Mouse (Mus musculus): ENCODE data around the gene Vamp9. TPM values are rescaled to one million over a fixed set of nuclear protein-coding genes. Genes with fewer than 3 reads are reported as not detected.

Gene Vamp9
- polyA plus RNA-seq, 1 experiment, result not detected

- Histone ChIP-seq H3K36me3 (ENCODE audit: control insufficient read depth, insufficient read depth) (peaks cover 85% of the 10 kb centered on the region), H3K27me3 (ENCODE audit: control insufficient read depth, insufficient read depth, insufficient read length) (no peaks in the 10 kb centered on the region), H3K4me3 (ENCODE audit: insufficient read depth, poor library complexity, severe bottlenecking) (no peak overlapping the region), H3K79me3 (ENCODE audit: low read depth) (peaks cover 90% of the 10 kb centered on the region), H3K79me2 (ENCODE audit: control insufficient read depth, insufficient read depth) (peaks cover 92% of the 10 kb centered on the region), H3ac (ENCODE audit: control insufficient read depth, insufficient read length, low read depth) (no peak overlapping the region)
- TF ChIP-seq FOSL1 (IDR thresholded peaks at IDR 0.05; ENCODE audit: insufficient read depth, low read length, poor library complexity, severe bottlenecking) (no peak), CTCF (IDR thresholded peaks at IDR 0.05; ENCODE audit: control insufficient read depth, insufficient read depth, insufficient read length) (no peak), USF1 (IDR thresholded peaks at IDR 0.05; ENCODE audit: low read depth) (no peak), MYOD1 (IDR thresholded peaks at IDR 0.05; ENCODE audit: control insufficient read depth, insufficient read length, low read depth) (no peak), MAX (IDR thresholded peaks at IDR 0.05) (no peak), CEBPB (IDR thresholded peaks at IDR 0.05; ENCODE audit: low read depth) (no peak), MYOG (IDR thresholded peaks at IDR 0.05; ENCODE audit: control insufficient read depth, extremely low read depth, insufficient read length) (no peak)
Measured at GRCm38 (mm10) chr5:99973941-99974340, 67.9 kb downstream of the Vamp9 start.

DNA sequence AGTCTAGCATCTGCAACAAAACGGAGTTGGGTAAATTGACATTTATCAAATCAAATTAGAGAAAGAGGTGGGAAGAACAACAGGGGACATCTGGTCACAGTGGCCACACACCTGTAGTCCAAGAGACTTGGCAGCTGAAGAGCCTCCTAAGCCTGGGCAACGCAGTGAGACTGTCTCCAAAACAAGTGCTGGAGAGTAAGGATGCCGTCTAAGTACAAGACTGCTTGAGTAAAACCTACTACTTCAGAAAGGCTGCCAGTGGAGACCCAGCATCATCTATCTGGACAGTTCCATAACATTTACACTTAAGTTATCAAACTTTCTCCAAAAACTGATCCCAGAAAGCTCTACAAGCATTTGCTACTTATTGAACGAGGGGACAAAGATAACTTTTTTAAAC lies 69.0 kb downstream of the Vamp9 start:
- peaks cover 78% of the 10 kb centered on the region for H3K79me3 ChIP-seq (ENCODE audit: low read depth)
- H3K36me3 ChIP-seq (ENCODE audit: control insufficient read depth, insufficient read depth), result peaks cover 76% of the 10 kb centered on the region
- no peaks in the 10 kb centered on the region for H3K27me3 ChIP-seq (ENCODE audit: control insufficient read depth, insufficient read depth, insufficient read length)
- no peak overlapping the region for H3ac ChIP-seq (ENCODE audit: control insufficient read depth, insufficient read length, low read depth)
- no peak overlapping the region for H3K4me3 ChIP-seq (ENCODE audit: insufficient read depth, poor library complexity, severe bottlenecking)
- TF ChIP-seq MYOD1 (IDR thresholded peaks at IDR 0.05; ENCODE audit: control insufficient read depth, insufficient read length, low read depth) (no peak), CEBPB (IDR thresholded peaks at IDR 0.05; ENCODE audit: low read depth) (no peak), MAX (IDR thresholded peaks at IDR 0.05) (no peak), CTCF (IDR thresholded peaks at IDR 0.05; ENCODE audit: control insufficient read depth, insufficient read depth, insufficient read length) (no peak), FOSL1 (IDR thresholded peaks at IDR 0.05; ENCODE audit: insufficient read depth, low read length, poor library complexity, severe bottlenecking) (no peak)
- peaks cover 80% of the 10 kb centered on the region for H3K79me2 ChIP-seq (ENCODE audit: control insufficient read depth, insufficient read depth)

GRCm38 (mm10) chr5:99975776-99976175 lies 69.7 kb downstream of the Vamp9 start:
- H3ac ChIP-seq (ENCODE audit: control insufficient read depth, insufficient read length, low read depth), result no peak overlapping the region
- H3K79me3 ChIP-seq (ENCODE audit: low read depth), result peaks cover 71% of the 10 kb centered on the region
- H3K4me3 ChIP-seq (ENCODE audit: insufficient read depth, poor library complexity, severe bottlenecking), result peak overlapping the region; percentile 60
- H3K27me3 ChIP-seq (ENCODE audit: control insufficient read depth, insufficient read depth, insufficient read length), result no peaks in the 10 kb centered on the region
- H3K79me2 ChIP-seq (ENCODE audit: control insufficient read depth, insufficient read depth), result peaks cover 73% of the 10 kb centered on the region
- H3K36me3 ChIP-seq (ENCODE audit: control insufficient read depth, insufficient read depth), result peaks cover 68% of the 10 kb centered on the region
- no peak for TF ChIP-seq CEBPB (IDR thresholded peaks at IDR 0.05; ENCODE audit: low read depth)
- no peak for TF ChIP-seq FOSL1 (IDR thresholded peaks at IDR 0.05; ENCODE audit: insufficient read depth, low read length, poor library complexity, severe bottlenecking)
- TF ChIP-seq MAX (IDR thresholded peaks at IDR 0.05), result no peak
- TF ChIP-seq CTCF (IDR thresholded peaks at IDR 0.05; ENCODE audit: control insufficient read depth, insufficient read depth, insufficient read length), result no peak
- no peak for TF ChIP-seq MYOD1 (IDR thresholded peaks at IDR 0.05; ENCODE audit: control insufficient read depth, insufficient read length, low read depth)
- TF ChIP-seq USF1 (IDR thresholded peaks at IDR 0.05; ENCODE audit: low read depth), result no peak
- TF ChIP-seq MYOG (IDR thresholded peaks at IDR 0.05; ENCODE audit: control insufficient read depth, extremely low read depth, insufficient read length), result no peak

DNA sequence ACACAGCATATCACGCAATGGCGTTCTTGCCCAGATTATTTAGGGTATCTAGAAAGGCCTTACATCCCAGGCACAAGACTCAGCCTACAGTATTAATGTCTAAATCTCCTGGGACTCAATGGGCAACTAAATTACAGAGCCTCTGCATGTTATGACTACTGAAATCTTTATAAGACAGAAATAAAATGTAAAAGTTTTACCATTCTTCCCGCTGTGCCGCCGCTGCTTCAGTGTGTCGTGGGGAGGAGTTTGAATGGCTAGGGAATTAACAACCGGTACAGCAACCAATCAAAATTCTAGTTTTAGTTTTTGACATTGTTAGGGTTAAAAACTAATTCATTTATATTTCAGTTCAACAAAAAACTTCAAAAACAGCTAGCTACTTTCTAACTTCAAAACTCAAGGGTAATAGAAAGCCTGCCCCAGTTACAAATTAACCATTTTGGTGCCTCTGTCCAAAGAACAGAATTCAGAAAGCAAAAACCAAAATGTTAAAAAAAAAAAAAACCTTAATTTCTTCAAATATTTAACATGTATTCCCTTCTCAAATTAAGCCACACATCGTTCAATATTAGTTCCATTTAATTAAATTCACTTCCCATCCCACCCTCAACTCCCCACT lies 70.4 kb downstream of the Vamp9 start:
- Histone ChIP-seq H3K79me3 (ENCODE audit: low read depth) (peaks cover 65% of the 10 kb centered on the region), H3K27me3 (ENCODE audit: control insufficient read depth, insufficient read depth, insufficient read length) (no peaks in the 10 kb centered on the region), H3K4me3 (ENCODE audit: insufficient read depth, poor library complexity, severe bottlenecking) (peak overlapping the region; percentile 60), H3K36me3 (ENCODE audit: control insufficient read depth, insufficient read depth) (peaks cover 62% of the 10 kb centered on the region), H3ac (ENCODE audit: control insufficient read depth, insufficient read length, low read depth) (no peak overlapping the region), H3K79me2 (ENCODE audit: control insufficient read depth, insufficient read depth) (peaks cover 67% of the 10 kb centered on the region)
- no peak for TF ChIP-seq CEBPB (IDR thresholded peaks at IDR 0.05; ENCODE audit: low read depth)
- TF ChIP-seq CTCF (IDR thresholded peaks at IDR 0.05; ENCODE audit: control insufficient read depth, insufficient read depth, insufficient read length), result no peak
- no peak for TF ChIP-seq MAX (IDR thresholded peaks at IDR 0.05)
- TF ChIP-seq MYOD1 (IDR thresholded peaks at IDR 0.05; ENCODE audit: control insufficient read depth, insufficient read length, low read depth), result no peak
- TF ChIP-seq USF1 (IDR thresholded peaks at IDR 0.05; ENCODE audit: low read depth), result no peak
- TF ChIP-seq FOSL1 (IDR thresholded peaks at IDR 0.05; ENCODE audit: insufficient read depth, low read length, poor library complexity, severe bottlenecking), result no peak
- TF ChIP-seq MYOG (IDR thresholded peaks at IDR 0.05; ENCODE audit: control insufficient read depth, extremely low read depth, insufficient read length), result no peak

DNA sequence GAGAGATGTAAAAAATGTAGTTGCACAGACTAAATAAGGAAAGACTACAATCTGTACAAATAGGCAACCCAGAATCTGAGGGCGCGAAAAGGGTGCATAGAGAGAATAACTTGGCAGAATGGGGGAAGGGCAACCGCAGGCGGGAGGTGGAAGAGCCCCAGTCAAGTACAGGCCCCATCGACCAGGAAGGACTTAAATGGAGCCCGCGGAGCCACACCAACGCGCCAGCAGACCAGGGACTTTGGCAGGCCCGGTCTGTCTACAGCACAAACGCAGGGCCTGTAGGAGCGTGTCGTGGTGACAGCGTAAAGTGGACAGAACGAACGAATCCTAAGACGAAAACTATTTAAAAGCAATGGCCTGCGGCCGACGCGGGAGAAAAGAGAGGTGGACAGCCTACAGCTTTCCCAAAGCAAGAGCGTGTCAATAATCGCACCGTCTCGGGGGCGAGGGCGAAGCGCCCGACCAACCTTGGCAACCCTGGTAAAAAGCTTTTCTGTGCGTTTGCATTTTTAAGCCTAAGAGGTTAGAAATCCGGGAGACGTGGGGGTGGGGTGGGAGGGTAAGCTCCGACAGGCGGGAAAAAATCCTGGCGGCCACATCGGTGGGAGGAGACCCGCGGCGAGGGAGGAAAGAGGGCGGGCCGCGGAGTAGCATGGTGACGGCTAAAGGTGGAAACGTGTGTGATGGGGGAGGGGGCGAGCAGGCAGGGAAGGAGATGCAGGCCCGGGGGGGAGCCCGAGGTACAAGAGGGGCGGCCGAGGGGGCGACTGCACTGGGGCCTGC lies 71.7 kb downstream of the Vamp9 start:
- peak overlapping the region; percentile 60 for H3K4me3 ChIP-seq (ENCODE audit: insufficient read depth, poor library complexity, severe bottlenecking)
- TF ChIP-seq USF1 (IDR thresholded peaks at IDR 0.05; ENCODE audit: low read depth), result no peak
- peak; percentile 41 for TF ChIP-seq MAX (IDR thresholded peaks at IDR 0.05)

More for the DNA sequence above, 71.7 kb downstream of the Vamp9 start:
- Histone ChIP-seq H3K79me2 (ENCODE audit: control insufficient read depth, insufficient read depth) (peaks cover 54% of the 10 kb centered on the region), H3ac (ENCODE audit: control insufficient read depth, insufficient read length, low read depth) (peak overlapping the region; percentile 82), H3K27me3 (ENCODE audit: control insufficient read depth, insufficient read depth, insufficient read length) (no peaks in the 10 kb centered on the region), H3K79me3 (ENCODE audit: low read depth) (peaks cover 52% of the 10 kb centered on the region), H3K36me3 (ENCODE audit: control insufficient read depth, insufficient read depth) (peaks cover 51% of the 10 kb centered on the region)
